Mouse (Mus musculus) spleen, adult 2 months (tissue): ENCODE results near the gene Nabp1.

Source experiments
- CTCF ChIP-seq: fragments of 200-500 bp; IDR thresholded peaks from 2 replicates; pipeline ENCODE4 v1.5.1; 2011; ENCODE audit warnings: mild to moderate bottlenecking, inconsistent platforms; ENCODE audit not compliant: insufficient read depth, insufficient read length, insufficient replicate concordance; ENCODE audit errors: extremely low read depth
- POLR2A ChIP-seq: fragments of 200-500 bp; IDR thresholded peaks from 2 replicates; pipeline ENCODE4 v1.6.1; 2011; ENCODE audit warnings: low read depth, low read length, inconsistent platforms

DNA sequence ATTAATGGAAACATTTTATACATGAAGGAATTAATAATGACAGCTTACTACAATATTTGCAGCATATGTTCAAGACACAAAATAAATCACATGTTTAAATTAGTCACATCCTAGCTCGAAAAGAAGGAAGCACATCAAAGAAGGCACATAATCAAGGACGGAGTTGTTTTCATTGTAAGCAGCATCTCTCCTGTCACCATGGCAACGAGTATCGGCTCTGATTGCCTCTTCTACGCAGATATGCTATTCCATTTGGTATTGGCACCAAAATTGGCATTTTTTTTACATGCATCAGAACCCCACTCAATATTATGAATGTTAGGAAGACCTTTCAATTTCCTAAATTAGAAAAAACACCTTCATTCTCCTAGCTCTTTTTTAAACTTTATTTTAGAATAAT, 59.5 kb downstream of the Nabp1 start:
- TF ChIP-seq CTCF (no peak), POLR2A (no peak)
